Mouse (Mus musculus): Measurements from ENCODE around the gene Mrgprd. TPM values are rescaled to one million over a fixed set of nuclear protein-coding genes. Genes with fewer than 3 reads are reported as not detected.

Mrgprd gene
- total and polyA plus RNA-seq, 3 experiments: not detected

- Histone ChIP-seq H3K4me2 (ENCODE audit: insufficient read depth, low read depth, poor library complexity, severe bottlenecking) (no peak within 1 kb of the TSS), H3K4me1 (ENCODE audit: control insufficient read depth in 1 of 2, insufficient read depth in 2 of 2) (no peaks in the 10 kb centered on the region), H3K27me3 (replicated peaks) (peaks cover 87% of the 10 kb centered on the region), H3K9me3 (replicated peaks; ENCODE audit: low read length) (no peaks in the 10 kb centered on the region), H3K79me2 (replicated peaks; ENCODE audit: control insufficient read depth, extremely low read depth, insufficient read depth, poor library complexity, severe bottlenecking) (no peaks in the 10 kb centered on the region), H3K27ac (ENCODE audit: insufficient read depth, low read depth) (no peak within 1 kb of the TSS), H3K9ac (ENCODE audit: insufficient read depth, low read depth) (no peak within 1 kb of the TSS), H3K36me3 (replicated peaks in 1 of 2; ENCODE audit: control insufficient read depth in 1 of 2, insufficient read depth in 1 of 2, low read length in 1 of 2) (no peaks in the 10 kb centered on the region), H3K4me3 (replicated peaks in 1 of 3; ENCODE audit: low read depth in 2 of 3, low read length in 2 of 3, poor library complexity in 1 of 3) (no peak within 1 kb of the TSS)
- dilution Hi-C loops (cut with MboI; ENCODE audit: extremely low pct_ligation_motif_present, extremely low pct_unique_long_range_greater_than_20kb, low sequenced_read_pairs) (no loop called here), in situ Hi-C loops (cut with MboI; ENCODE audit: low pct_ligation_motif_present, low pct_unique_long_range_greater_than_20kb, low sequenced_read_pairs) (no loop called here)
- TF ChIP-seq PAX5 (IDR thresholded peaks at IDR 0.05; ENCODE audit: low read length) (no peak), USF1 (IDR thresholded peaks at IDR 0.05; ENCODE audit: low read depth, low read length) (no peak), MXI1 (IDR thresholded peaks at IDR 0.05; ENCODE audit: low read depth, low read length) (no peak), CTCF (conservative IDR thresholded peaks at IDR 0.05 in 1 of 2, IDR thresholded peaks at IDR 0.05 in 1 of 2; ENCODE audit: low read depth in 2 of 2, low read length in 2 of 2) (peak in 1 of 2 experiments; percentile 27; a peak in 1 of 4 replicates), CHD1 (IDR thresholded peaks at IDR 0.05; ENCODE audit: low read depth, low read length) (no peak)
- no peak for DNase-seq (ENCODE audit: extremely low read depth)
Observed at GRCm38 (mm10) chr7:145300321-145301007, 14.2 kb upstream of the Mrgprd start, which contains the start of gene Mrgprf. TSS of gene Mrgprf (plus strand) at chr7:145300828.

- Histone ChIP-seq H3K4me2 (ENCODE audit: insufficient read depth, low read depth, poor library complexity, severe bottlenecking) (no peak overlapping the region), H3K36me3 (replicated peaks in 1 of 2; ENCODE audit: control insufficient read depth in 1 of 2, insufficient read depth in 1 of 2, low read length in 1 of 2) (no peaks in the 10 kb centered on the region), H3K4me3 (replicated peaks in 1 of 3; ENCODE audit: low read depth in 2 of 3, low read length in 2 of 3, poor library complexity in 1 of 3) (no peak overlapping the region), H3K4me1 (ENCODE audit: control insufficient read depth in 1 of 2, insufficient read depth in 2 of 2) (no peaks in the 10 kb centered on the region), H3K79me2 (replicated peaks; ENCODE audit: control insufficient read depth, extremely low read depth, insufficient read depth, poor library complexity, severe bottlenecking) (no peaks in the 10 kb centered on the region), H3K27me3 (replicated peaks) (peaks cover 87% of the 10 kb centered on the region), H3K9ac (ENCODE audit: insufficient read depth, low read depth) (no peak overlapping the region), H3K27ac (ENCODE audit: insufficient read depth, low read depth) (no peak overlapping the region), H3K9me3 (replicated peaks; ENCODE audit: low read length) (no peaks in the 10 kb centered on the region)
- in situ Hi-C loops (cut with MboI; ENCODE audit: low pct_ligation_motif_present, low pct_unique_long_range_greater_than_20kb, low sequenced_read_pairs) (no loop called here), dilution Hi-C loops (cut with MboI; ENCODE audit: extremely low pct_ligation_motif_present, extremely low pct_unique_long_range_greater_than_20kb, low sequenced_read_pairs) (no loop called here)
- TF ChIP-seq EP300 (IDR thresholded peaks at IDR 0.05; ENCODE audit: low read length): no peak
- TF ChIP-seq TBP (conservative IDR thresholded peaks at IDR 0.05; ENCODE audit: low read depth, low read length): no peak
- no peak for TF ChIP-seq IRF4 (IDR thresholded peaks at IDR 0.05; ENCODE audit: low read depth, low read length)
- no peak for TF ChIP-seq MAFK (IDR thresholded peaks at IDR 0.05; ENCODE audit: insufficient replicate concordance, low read length)
- no peak for TF ChIP-seq JUN (IDR thresholded peaks at IDR 0.05; ENCODE audit: insufficient read depth, low read depth, low read length)
- no peak for DNase-seq (ENCODE audit: extremely low read depth)
Observed at GRCm38 (mm10) chr7:145301008-145301340, 13.7 kb upstream of the Mrgprd start.

- no peak for DNase-seq (ENCODE audit: extremely low read depth)
- H3K79me2 ChIP-seq (replicated peaks; ENCODE audit: control insufficient read depth, extremely low read depth, insufficient read depth, poor library complexity, severe bottlenecking): no peaks in the 10 kb centered on the region
- H3K27ac ChIP-seq (ENCODE audit: insufficient read depth, low read depth): no peak overlapping the region
- H3K9ac ChIP-seq (ENCODE audit: insufficient read depth, low read depth): no peak overlapping the region
- H3K36me3 ChIP-seq (replicated peaks in 1 of 2; ENCODE audit: control insufficient read depth in 1 of 2, insufficient read depth in 1 of 2, low read length in 1 of 2): no peaks in the 10 kb centered on the region
- in situ Hi-C loops (cut with MboI; ENCODE audit: low pct_ligation_motif_present, low pct_unique_long_range_greater_than_20kb, low sequenced_read_pairs): no loop called here
- TF ChIP-seq TCF12 (IDR thresholded peaks at IDR 0.05; ENCODE audit: low read depth, low read length) (no peak), PAX5 (IDR thresholded peaks at IDR 0.05; ENCODE audit: low read length) (no peak), GABPA (IDR thresholded peaks at IDR 0.05; ENCODE audit: insufficient replicate concordance, low read depth, low read length) (no peak), MYC (IDR thresholded peaks at IDR 0.05; ENCODE audit: low read depth, low read length) (no peak), USF1 (IDR thresholded peaks at IDR 0.05; ENCODE audit: low read depth, low read length) (no peak), CHD1 (IDR thresholded peaks at IDR 0.05; ENCODE audit: low read depth, low read length) (no peak), MAFK (IDR thresholded peaks at IDR 0.05; ENCODE audit: insufficient replicate concordance, low read length) (no peak), NELFE (IDR thresholded peaks at IDR 0.05; ENCODE audit: low read depth, low read length) (no peak), POLR2AphosphoS2 (IDR thresholded peaks at IDR 0.05; ENCODE audit: low read depth, low read length) (no peak), MEF2A (IDR thresholded peaks at IDR 0.05; ENCODE audit: borderline replicate concordance, low read depth, low read length) (no peak), IRF4 (IDR thresholded peaks at IDR 0.05; ENCODE audit: low read depth, low read length) (no peak), SMC3 (IDR thresholded peaks at IDR 0.05; ENCODE audit: low read depth, low read length) (no peak), ETS1 (conservative IDR thresholded peaks at IDR 0.05; ENCODE audit: low read depth, low read length) (no peak), E2F4 (IDR thresholded peaks at IDR 0.05; ENCODE audit: insufficient replicate concordance, low read depth, low read length) (no peak), JUN (IDR thresholded peaks at IDR 0.05; ENCODE audit: insufficient read depth, low read depth, low read length) (no peak), ZNF384 (IDR thresholded peaks at IDR 0.05; ENCODE audit: low read depth, low read length) (no peak)
- no peaks in the 10 kb centered on the region for H3K4me1 ChIP-seq (ENCODE audit: control insufficient read depth in 1 of 2, insufficient read depth in 2 of 2)
- dilution Hi-C loops (cut with MboI; ENCODE audit: extremely low pct_ligation_motif_present, extremely low pct_unique_long_range_greater_than_20kb, low sequenced_read_pairs): no loop called here
- no peak overlapping the region for H3K4me3 ChIP-seq (replicated peaks in 1 of 3; ENCODE audit: low read depth in 2 of 3, low read length in 2 of 3, poor library complexity in 1 of 3)
- peaks cover 87% of the 10 kb centered on the region for H3K27me3 ChIP-seq (replicated peaks)
- no peak overlapping the region for H3K4me2 ChIP-seq (ENCODE audit: insufficient read depth, low read depth, poor library complexity, severe bottlenecking)
- H3K9me3 ChIP-seq (replicated peaks; ENCODE audit: low read length): no peaks in the 10 kb centered on the region
Observed at GRCm38 (mm10) chr7:145301341-145302005, 13.2 kb upstream of the Mrgprd start.
